Mouse (Mus musculus): ENCODE data around the gene Bphl. TPM values are rescaled to one million over a fixed set of nuclear protein-coding genes. Genes with fewer than 3 reads are reported as not detected.

The Bphl gene
- total RNA-seq, 1 experiment, result 9.6 TPM

- Histone ChIP-seq H3K9ac (ENCODE audit: insufficient read depth, low read depth, low read length, poor library complexity, severe bottlenecking) (peak within 1 kb of the TSS; percentile 63), H3K9me3 (ENCODE audit: control insufficient read depth, insufficient read depth, low read depth, low read length) (no peaks in the 10 kb centered on the region), H3K36me3 (ENCODE audit: control insufficient read depth, insufficient read depth, low read length, poor library complexity, severe bottlenecking) (no peaks in the 10 kb centered on the region), H3K4me1 (ENCODE audit: control insufficient read depth in 2 of 2, insufficient read depth in 2 of 2, low read length in 2 of 2, poor library complexity in 1 of 2) (peaks cover 0 to 6% of the 10 kb centered on the region in 2 experiments; a peak in 3 of 4 replicates), H3K4me3 (ENCODE audit: insufficient read depth in 1 of 2, low read depth in 1 of 2, low read length in 2 of 2, poor library complexity in 1 of 2, severe bottlenecking in 1 of 2) (peak within 1 kb of the TSS; percentile 72 to 78), H3K27ac (ENCODE audit: insufficient read depth, low read depth, low read length, poor library complexity, severe bottlenecking) (no peak within 1 kb of the TSS)
- TF ChIP-seq HCFC1 (IDR thresholded peaks at IDR 0.05; ENCODE audit: borderline replicate concordance, insufficient read depth, low read length) (no peak), CHD2 (IDR thresholded peaks at IDR 0.05; ENCODE audit: low read depth, low read length) (no peak), ZNF384 (IDR thresholded peaks at IDR 0.05; ENCODE audit: low read depth, low read length) (no peak)
- DNase-seq (ENCODE audit: low read depth, low spot score), result peak; percentile 61
- in situ Hi-C loops (cut with MboI; ENCODE audit: low sequenced_read_pairs in 2 of 2, unreplicated experiment in 2 of 2), result no loop called here
These were observed 40.3 kb downstream of the Bphl start, which contains the start of gene Tubb2a for GRCm38 (mm10) chr13:34077492-34078271. Gene Tubb2a (minus strand): TSS chr13:34078007.

GRCm38 (mm10) chr13:34078500-34079280 lies 41.3 kb downstream of the Bphl start:
- no peak overlapping the region for H3K27ac ChIP-seq (ENCODE audit: insufficient read depth, low read depth, low read length, poor library complexity, severe bottlenecking)
- no peak for TF ChIP-seq HCFC1 (IDR thresholded peaks at IDR 0.05; ENCODE audit: borderline replicate concordance, insufficient read depth, low read length)
- TF ChIP-seq ZNF384 (IDR thresholded peaks at IDR 0.05; ENCODE audit: low read depth, low read length), result no peak
- no peak for TF ChIP-seq MAFK (IDR thresholded peaks at IDR 0.05; ENCODE audit: insufficient read depth, low read depth, low read length)
- TF ChIP-seq CHD2 (IDR thresholded peaks at IDR 0.05; ENCODE audit: low read depth, low read length), result no peak
- no peak for TF ChIP-seq ZC3H11A (IDR thresholded peaks at IDR 0.05; ENCODE audit: borderline replicate concordance, low read depth, low read length)
- H3K4me1 ChIP-seq (ENCODE audit: control insufficient read depth in 2 of 2, insufficient read depth in 2 of 2, low read length in 2 of 2, poor library complexity in 1 of 2), result peaks cover under 1 to 7% of the 10 kb centered on the region in 2 experiments
- peak overlapping the region in 1 of 2 experiments; percentile 78; a peak in 3 of 4 replicates for H3K4me3 ChIP-seq (ENCODE audit: insufficient read depth in 1 of 2, low read depth in 1 of 2, low read length in 2 of 2, poor library complexity in 1 of 2, severe bottlenecking in 1 of 2)
- DNase-seq (ENCODE audit: low read depth, low spot score), result no peak
- no peaks in the 10 kb centered on the region for H3K36me3 ChIP-seq (ENCODE audit: control insufficient read depth, insufficient read depth, low read length, poor library complexity, severe bottlenecking)
- H3K9ac ChIP-seq (ENCODE audit: insufficient read depth, low read depth, low read length, poor library complexity, severe bottlenecking), result no peak overlapping the region
- no peaks in the 10 kb centered on the region for H3K9me3 ChIP-seq (ENCODE audit: control insufficient read depth, insufficient read depth, low read depth, low read length)
- in situ Hi-C loops (cut with MboI; ENCODE audit: low sequenced_read_pairs in 2 of 2, unreplicated experiment in 2 of 2), result no loop called here

- Histone ChIP-seq H3K4me3 (ENCODE audit: insufficient read depth in 1 of 2, low read depth in 1 of 2, low read length in 2 of 2, poor library complexity in 1 of 2, severe bottlenecking in 1 of 2) (no peak overlapping the region), H3K9me3 (ENCODE audit: control insufficient read depth, insufficient read depth, low read depth, low read length) (no peaks in the 10 kb centered on the region), H3K9ac (ENCODE audit: insufficient read depth, low read depth, low read length, poor library complexity, severe bottlenecking) (no peak overlapping the region), H3K36me3 (ENCODE audit: control insufficient read depth, insufficient read depth, low read length, poor library complexity, severe bottlenecking) (no peaks in the 10 kb centered on the region), H3K27ac (ENCODE audit: insufficient read depth, low read depth, low read length, poor library complexity, severe bottlenecking) (no peak overlapping the region), H3K4me1 (ENCODE audit: control insufficient read depth in 2 of 2, insufficient read depth in 2 of 2, low read length in 2 of 2, poor library complexity in 1 of 2) (peaks cover 5 to 12% of the 10 kb centered on the region in 2 experiments)
- in situ Hi-C loops (cut with MboI; ENCODE audit: low sequenced_read_pairs in 2 of 2, unreplicated experiment in 2 of 2), result no loop called here
- DNase-seq (ENCODE audit: low read depth, low spot score), result no peak
- TF ChIP-seq ZC3H11A (IDR thresholded peaks at IDR 0.05; ENCODE audit: borderline replicate concordance, low read depth, low read length), result no peak
These were observed 42.4 kb downstream of the Bphl start for GRCm38 (mm10) chr13:34079801-34080200.

GRCm38 (mm10) chr13:34081926-34082325 lies 44.5 kb downstream of the Bphl start:
- Histone ChIP-seq H3K9me3 (ENCODE audit: control insufficient read depth, insufficient read depth, low read depth, low read length) (no peaks in the 10 kb centered on the region), H3K4me3 (ENCODE audit: insufficient read depth in 1 of 2, low read depth in 1 of 2, low read length in 2 of 2, poor library complexity in 1 of 2, severe bottlenecking in 1 of 2) (no peak overlapping the region), H3K36me3 (ENCODE audit: control insufficient read depth, insufficient read depth, low read length, poor library complexity, severe bottlenecking) (no peaks in the 10 kb centered on the region), H3K9ac (ENCODE audit: insufficient read depth, low read depth, low read length, poor library complexity, severe bottlenecking) (no peak overlapping the region), H3K4me1 (ENCODE audit: control insufficient read depth in 2 of 2, insufficient read depth in 2 of 2, low read length in 2 of 2, poor library complexity in 1 of 2) (peaks cover 5 to 11% of the 10 kb centered on the region in 2 experiments), H3K27ac (ENCODE audit: insufficient read depth, low read depth, low read length, poor library complexity, severe bottlenecking) (no peak overlapping the region)
- in situ Hi-C loops (cut with MboI; ENCODE audit: low sequenced_read_pairs in 2 of 2, unreplicated experiment in 2 of 2), result no loop called here
- DNase-seq (ENCODE audit: low read depth, low spot score), result no peak
- TF ChIP-seq MAFK (IDR thresholded peaks at IDR 0.05; ENCODE audit: insufficient read depth, low read depth, low read length) (no peak), CHD2 (IDR thresholded peaks at IDR 0.05; ENCODE audit: low read depth, low read length) (no peak), HCFC1 (IDR thresholded peaks at IDR 0.05; ENCODE audit: borderline replicate concordance, insufficient read depth, low read length) (no peak)
